Mouse (Mus musculus) midbrain, embryonic 14.5 days (tissue): ENCODE results near the gene Cyp4x1. TPM values are rescaled to one million over a fixed set of nuclear protein-coding genes. Genes with fewer than 3 reads are reported as not detected.
"Not testable (repeated sequence)": the region's sequence is repeated elsewhere in the genome, so short reads cannot be mapped to it uniquely, and the experiment has no call there.

Experiments
- ATAC-seq: fragments of 200-750 bp; cut with Nextera tagmentation; 2 replicates; pipeline ENCODE4 v1.8.0; 2017; ENCODE audit warnings: moderate number of reproducible peaks, moderate library complexity; ENCODE audit not compliant: low FRiP score, low TSS enrichment
- DNase-seq: peaks from one replicate; pipeline ENCODE4 v3.0.0-alpha.2; 2015
- H3K27ac ChIP-seq: fragments of 300-500 bp; sonication (generic); replicated peaks from 2 replicates; pipeline ENCODE4 v1.5.1; 2014; ENCODE audit warnings: mild to moderate bottlenecking, low read depth, low read length, moderate library complexity
- H3K27me3 ChIP-seq: fragments of 300-500 bp; sonication (generic); 2 replicates; pipeline ENCODE4 v1.6.1; 2014; ENCODE audit warnings: low read length, control low read depth, mixed read lengths; ENCODE audit not compliant: control insufficient read depth, insufficient read depth
- H3K36me3 ChIP-seq: fragments of 300-500 bp; sonication (generic); 2 replicates; pipeline ENCODE4 v1.6.1; 2014; ENCODE audit warnings: low read length, control low read depth; ENCODE audit not compliant: control insufficient read depth, insufficient read depth
- H3K4me1 ChIP-seq: fragments of 300-500 bp; sonication (generic); 2 replicates; pipeline ENCODE4 v1.6.1; 2014; ENCODE audit warnings: mild to moderate bottlenecking, antibody characterized with exemption, low read length, control low read depth; ENCODE audit not compliant: control insufficient read depth, insufficient read depth
- H3K4me2 ChIP-seq: fragments of 300-500 bp; sonication (generic); 2 replicates; pipeline ENCODE4 v1.6.1; 2014; ENCODE audit warnings: mild to moderate bottlenecking, low read length, moderate library complexity
- H3K4me3 ChIP-seq: fragments of 300-500 bp; sonication (generic); replicated peaks from 2 replicates; pipeline ENCODE4 v1.5.1; 2014; ENCODE audit warnings: low read depth, low read length
- H3K9ac ChIP-seq: fragments of 300-500 bp; sonication (generic); replicated peaks from 2 replicates; pipeline ENCODE4 v1.6.1; 2014; ENCODE audit warnings: mild to moderate bottlenecking, low read length, moderate library complexity
- H3K9me3 ChIP-seq: fragments of 300-500 bp; sonication (generic); 2 replicates; pipeline ENCODE4 v1.6.1; 2016; ENCODE audit warnings: low read length, control low read depth, mixed read lengths; ENCODE audit not compliant: control insufficient read depth
- WGBS: fragments of 180-500 bp; shearing (Covaris S2); extraction: QIAGEN DNeasy Blood & Tissue Kit; methylation state at CpG from one replicate; pipeline ENCODE4 v1.1.7; 2014; 5-methylcytosine and 5-hydroxymethylcytosine counted together
- polyA plus RNA-seq: library from polyadenylated mRNA; unstranded; fragments of >200 nt; fragmentation: Nextera tagmentation; extraction: Ambion mirVana; gene quantifications from 2 replicates; pipeline ENCODE4 v1.2.1, GENCODE M21; 2014

The Cyp4x1 gene
- polyA plus RNA-seq = 7.0 and 10.8 TPM in 2 replicates

DNA sequence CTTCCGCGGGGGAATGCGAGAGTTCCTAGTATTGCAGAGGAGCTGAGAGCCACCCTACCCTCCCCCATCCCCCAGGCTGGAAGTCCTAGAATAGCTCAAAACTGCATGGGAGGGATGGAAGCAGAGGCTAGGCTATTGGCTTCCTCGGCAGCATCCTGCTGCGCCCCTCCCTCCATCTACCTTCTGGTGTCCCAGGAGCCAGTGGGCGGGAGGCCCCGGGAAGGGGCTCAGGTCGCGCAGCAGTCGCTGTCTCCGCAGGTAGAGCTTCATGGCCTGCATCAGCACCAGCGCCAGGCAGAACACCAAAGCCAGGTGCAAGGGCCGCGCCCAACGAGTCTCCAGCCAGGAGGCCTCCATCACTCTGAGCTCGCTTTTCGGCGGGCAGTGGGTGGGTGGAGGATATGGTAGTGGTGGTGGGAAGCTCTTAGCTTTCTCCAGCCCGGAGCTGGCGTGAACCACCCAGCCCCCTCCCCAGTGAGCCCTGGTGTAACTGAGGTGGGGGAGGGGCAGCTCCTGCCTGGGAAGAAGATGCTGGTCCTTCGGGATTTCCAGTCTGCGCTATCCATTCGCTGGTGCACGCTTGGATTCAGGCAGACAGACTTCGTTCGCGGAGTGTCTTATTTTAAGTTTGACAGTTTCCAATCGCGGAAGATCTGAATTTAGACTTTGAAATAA, at the start of gene Cyp4x1:
Cyp4x1 (minus strand) TSS at position 661 of the 675 bp plus-strand sequence.
- ATAC-seq = peak; percentile 90
- under 1% methylated on average over 29 of the region's 29 CpGs for WGBS
- Histone ChIP-seq H3K36me3 (no peaks in the 10 kb centered on the region), H3K4me1 (0 out of 2 replicates have a peak, but pooled peaks cover 4% of the 10 kb centered on the region), H3K4me2 (peak within 1 kb of the TSS; percentile 76), H3K27me3 (no peaks in the 10 kb centered on the region), H3K9ac (peak within 1 kb of the TSS; percentile 70), H3K9me3 (no peaks in the 10 kb centered on the region), H3K4me3 (peak within 1 kb of the TSS; percentile 46), H3K27ac (peak within 1 kb of the TSS; percentile 76)
- DNase-seq = peak; percentile 84

DNA sequence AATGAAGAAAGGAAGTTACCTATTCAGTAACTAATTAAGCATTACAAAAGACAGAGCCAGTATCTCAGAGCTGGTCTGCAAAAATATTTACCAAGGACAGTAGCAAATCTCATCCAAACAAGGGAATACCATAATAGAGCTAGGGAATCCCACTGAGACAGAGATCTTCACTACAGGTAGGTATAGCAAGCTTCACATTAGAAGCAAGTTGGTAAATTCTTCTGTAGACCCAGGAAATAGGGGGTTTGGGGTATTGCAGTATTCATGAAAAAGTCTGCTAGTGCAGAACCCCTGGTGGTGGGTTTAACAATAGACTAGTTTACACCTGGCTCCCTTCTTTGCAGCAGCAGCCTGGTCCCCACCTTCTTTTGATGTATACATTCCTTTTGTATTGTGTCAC, 42.1 kb upstream of the Cyp4x1 start:
- H3K4me1 ChIP-seq, DNase-seq, H3K9ac ChIP-seq, ATAC-seq, H3K4me3 ChIP-seq, H3K4me2 ChIP-seq, H3K27ac ChIP-seq, H3K27me3 ChIP-seq, H3K9me3 ChIP-seq, H3K36me3 ChIP-seq: not testable (repeated sequence)

DNA sequence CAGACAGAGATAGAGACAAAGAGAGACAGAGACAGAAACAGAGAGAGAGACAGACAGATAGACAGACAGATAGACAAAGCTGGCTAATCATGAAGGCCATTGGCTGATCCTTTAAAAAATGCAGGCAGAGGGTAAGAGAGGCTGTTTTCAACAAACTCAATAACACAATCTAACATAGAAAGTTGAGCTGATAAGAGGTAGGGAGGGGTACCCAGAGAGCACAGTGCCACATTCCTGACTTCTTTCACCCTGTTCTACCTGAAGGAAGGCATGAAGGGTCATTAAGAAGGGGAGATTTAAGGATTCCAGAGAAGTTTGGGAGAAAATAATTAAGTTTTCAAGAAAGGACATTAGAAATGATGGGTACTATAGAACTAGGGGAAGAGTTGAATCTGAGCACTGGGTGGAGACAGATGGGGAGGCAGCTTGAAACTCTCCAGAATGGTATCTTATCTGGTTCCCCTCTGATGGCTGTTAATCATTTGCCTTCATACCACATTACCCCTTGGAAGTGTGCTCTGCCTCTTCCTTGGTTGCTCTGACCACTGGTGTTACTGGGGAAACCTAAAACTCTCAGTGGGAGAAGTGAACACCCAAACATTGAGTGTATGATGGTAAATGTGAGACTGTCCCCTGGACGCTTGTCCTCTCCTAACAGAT, 40.7 kb upstream of the Cyp4x1 start:
- H3K27me3 ChIP-seq = no peaks in the 10 kb centered on the region
- ATAC-seq (no peak), DNase-seq (no peak)
- no peaks in the 10 kb centered on the region for H3K4me1 ChIP-seq
- no peaks in the 10 kb centered on the region for H3K9me3 ChIP-seq
- H3K4me2 ChIP-seq = no peak overlapping the region
- no peaks in the 10 kb centered on the region for H3K36me3 ChIP-seq
- H3K4me3 ChIP-seq = no peak overlapping the region
- no peak overlapping the region for H3K27ac ChIP-seq
- WGBS = 84% methylated on average over 1 of the region's 1 CpGs
- no peak overlapping the region for H3K9ac ChIP-seq

DNA sequence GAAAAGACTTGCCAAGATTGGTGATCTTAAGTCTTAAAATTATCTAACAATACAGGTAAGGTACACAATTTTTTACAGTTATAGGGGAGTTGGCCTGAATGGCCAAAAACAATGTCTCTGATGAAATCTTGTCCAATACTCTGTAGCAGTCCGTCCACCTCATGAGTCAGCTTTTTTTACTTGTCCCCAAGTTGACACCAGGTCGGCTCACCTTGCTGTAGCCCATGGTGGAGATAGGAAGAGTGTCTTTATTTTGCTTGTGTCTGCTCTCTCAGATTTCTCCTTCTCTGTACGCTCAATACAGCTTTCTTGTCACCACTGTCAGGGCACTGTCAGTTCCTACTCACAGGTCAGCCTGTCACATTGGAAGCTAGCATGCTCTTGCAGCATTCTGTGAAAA, 24.9 kb upstream of the Cyp4x1 start:
- H3K9me3 ChIP-seq, H3K27me3 ChIP-seq, ATAC-seq, DNase-seq, H3K4me3 ChIP-seq, H3K9ac ChIP-seq, H3K4me2 ChIP-seq, H3K4me1 ChIP-seq, H3K36me3 ChIP-seq, H3K27ac ChIP-seq: not testable (repeated sequence)
- 81% methylated on average over 3 of the region's 3 CpGs for whole genome bisulfite sequencing

DNA sequence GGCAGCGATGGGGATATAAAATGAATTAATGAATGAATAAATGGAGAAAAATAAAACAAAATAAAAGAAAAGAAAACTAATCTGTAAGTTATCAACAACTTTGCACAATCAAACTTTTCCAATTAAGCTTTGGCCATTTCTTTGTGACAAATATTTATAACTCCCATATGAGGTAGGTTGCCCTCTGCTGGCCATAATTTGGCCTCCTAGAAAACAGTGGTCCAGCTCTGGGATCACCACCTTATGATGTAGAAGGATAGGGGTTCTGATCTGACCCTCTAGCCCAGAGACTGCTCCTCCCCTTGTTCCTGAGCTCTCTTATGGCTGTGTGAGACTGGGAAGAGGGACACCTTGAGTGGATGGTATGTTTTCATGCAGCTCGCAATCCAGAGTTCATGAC, 20.6 kb upstream of the Cyp4x1 start:
- Histone ChIP-seq H3K4me3 (no peak overlapping the region), H3K36me3 (no peaks in the 10 kb centered on the region), H3K27me3 (no peaks in the 10 kb centered on the region), H3K4me2 (no peak overlapping the region), H3K27ac (no peak overlapping the region), H3K9me3 (no peaks in the 10 kb centered on the region), H3K4me1 (no peaks in the 10 kb centered on the region), H3K9ac (no peak overlapping the region)
- DNase-seq (peak; percentile 6), ATAC-seq (no peak)
- WGBS = 91% methylated on average over 2 of the region's 2 CpGs

DNA sequence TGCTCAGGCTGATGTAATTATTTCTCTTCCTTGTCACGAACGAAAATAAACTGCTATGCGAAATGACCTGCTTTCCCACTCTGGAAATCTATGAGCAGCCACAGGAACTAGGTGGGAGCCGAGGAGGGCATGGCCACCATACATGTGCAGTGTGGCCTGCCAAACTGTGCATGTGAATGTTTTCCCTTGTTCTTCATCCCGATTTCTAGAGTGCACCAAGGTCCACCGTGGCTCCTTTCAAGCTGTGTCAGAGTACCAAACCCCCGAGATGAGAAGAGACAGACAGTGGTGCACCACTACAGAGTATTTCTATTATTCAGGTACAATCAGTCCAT, 182 bp upstream of the Cyp4x1 start:
- peak overlapping the region; percentile 46 for H3K4me3 ChIP-seq
- no peaks in the 10 kb centered on the region for H3K36me3 ChIP-seq
- H3K4me1 ChIP-seq = 0 out of 2 replicates have a peak, but pooled peaks cover 4% of the 10 kb centered on the region
- DNase-seq (no peak), ATAC-seq (no peak)
- no peaks in the 10 kb centered on the region for H3K9me3 ChIP-seq
- peak overlapping the region; percentile 70 for H3K9ac ChIP-seq
- H3K4me2 ChIP-seq = peak overlapping the region; percentile 76
- 11% methylated on average over 7 of the region's 7 CpGs for WGBS
- H3K27me3 ChIP-seq = no peaks in the 10 kb centered on the region
- H3K27ac ChIP-seq = peak overlapping the region; percentile 76

DNA sequence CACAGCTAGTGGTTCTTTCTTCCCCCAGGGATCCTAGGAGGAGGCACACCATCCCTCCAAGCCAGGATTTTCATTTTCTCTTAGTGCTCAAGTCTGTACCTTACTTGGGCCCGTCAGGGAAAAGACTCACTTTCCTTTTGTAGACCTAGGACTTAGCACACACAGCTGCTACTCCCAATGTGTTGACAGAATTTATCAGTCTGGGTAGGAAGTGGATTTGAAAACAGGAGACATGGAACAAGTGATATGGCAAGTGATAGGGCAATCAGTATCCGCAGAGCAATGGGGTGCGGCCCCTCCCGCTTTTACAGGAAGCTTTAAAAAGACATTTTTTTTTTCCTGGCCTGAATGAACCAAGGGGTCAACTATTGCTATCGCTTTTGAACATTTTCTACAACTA, 996 bp downstream of the Cyp4x1 start:
- H3K27me3 ChIP-seq = no peaks in the 10 kb centered on the region
- peak overlapping the region; percentile 76; the same call in 1 of the 2 replicates for H3K27ac ChIP-seq
- H3K36me3 ChIP-seq = no peaks in the 10 kb centered on the region
- peak overlapping the region; percentile 46 for H3K4me3 ChIP-seq
- 12% methylated on average over 5 of the region's 5 CpGs for WGBS
- H3K9me3 ChIP-seq = no peaks in the 10 kb centered on the region
- peak overlapping the region; percentile 76 for H3K4me2 ChIP-seq
- ATAC-seq (no peak), DNase-seq (peak; percentile 5)
- 0 out of 2 replicates have a peak, but pooled peaks cover 4% of the 10 kb centered on the region for H3K4me1 ChIP-seq
- peak overlapping the region; percentile 70; the same call in 1 of the 2 replicates for H3K9ac ChIP-seq

DNA sequence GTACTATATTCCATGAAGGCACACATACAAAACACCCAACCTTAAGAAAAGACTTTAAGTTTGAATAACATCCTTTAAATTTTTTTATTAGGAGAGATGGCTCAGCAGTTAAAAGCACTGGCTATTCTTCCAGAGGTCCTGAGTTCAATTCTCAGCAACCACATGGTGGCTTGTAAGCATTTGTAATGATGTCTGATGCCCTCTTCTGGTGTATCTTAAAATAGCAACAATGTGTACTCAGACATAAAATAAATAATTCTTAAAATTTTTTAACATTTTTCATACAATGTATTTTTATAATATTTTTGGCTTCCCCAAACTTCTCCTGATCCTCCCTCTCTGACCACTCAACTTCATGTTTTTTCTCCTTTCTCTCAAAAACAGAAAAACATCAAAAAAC, 9.4 kb downstream of the Cyp4x1 start:
- Histone ChIP-seq H3K36me3 (no peaks in the 10 kb centered on the region), H3K4me2 (no peak overlapping the region), H3K4me3 (no peak overlapping the region), H3K4me1 (no peaks in the 10 kb centered on the region), H3K9ac (no peak overlapping the region), H3K27ac (no peak overlapping the region), H3K9me3 (no peaks in the 10 kb centered on the region), H3K27me3 (no peaks in the 10 kb centered on the region)
- ATAC-seq (no peak), DNase-seq (no peak)

DNA sequence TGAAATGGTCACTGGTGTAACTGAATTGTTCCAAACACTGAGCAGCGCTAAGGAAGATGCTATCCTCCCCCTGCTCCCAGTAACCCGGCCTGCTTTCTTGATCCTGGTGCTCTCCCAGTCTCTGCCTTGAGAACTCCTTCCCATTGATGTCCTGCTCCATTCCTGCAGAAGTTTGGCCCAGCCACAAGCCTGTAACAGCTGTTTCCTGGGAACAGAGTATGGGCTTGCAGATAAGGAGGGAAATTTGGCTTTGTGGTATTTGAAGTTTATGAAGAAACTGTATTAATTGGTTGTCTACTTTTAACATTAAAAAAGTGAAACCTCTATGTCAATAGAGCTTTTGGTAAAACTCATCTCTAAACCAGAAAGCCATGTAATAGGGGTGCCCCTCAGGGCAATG, 10.6 kb downstream of the Cyp4x1 start:
- Histone ChIP-seq H3K9ac (no peak overlapping the region), H3K4me3 (no peak overlapping the region), H3K27ac (no peak overlapping the region), H3K36me3 (no peaks in the 10 kb centered on the region), H3K9me3 (no peaks in the 10 kb centered on the region), H3K4me1 (no peaks in the 10 kb centered on the region), H3K4me2 (no peak overlapping the region), H3K27me3 (no peaks in the 10 kb centered on the region)
- DNase-seq = no peak
- ATAC-seq = no peak
- WGBS = 74% methylated on average over 2 of the region's 2 CpGs
